Mouse (Mus musculus): ENCODE data around the gene Brf1. TPM values are rescaled to one million over a fixed set of nuclear protein-coding genes. Genes with fewer than 3 reads are reported as not detected.

Gene Brf1
- total RNA-seq, 2 experiments from 2014 or later: 20.8 to 21.5 TPM

DNA sequence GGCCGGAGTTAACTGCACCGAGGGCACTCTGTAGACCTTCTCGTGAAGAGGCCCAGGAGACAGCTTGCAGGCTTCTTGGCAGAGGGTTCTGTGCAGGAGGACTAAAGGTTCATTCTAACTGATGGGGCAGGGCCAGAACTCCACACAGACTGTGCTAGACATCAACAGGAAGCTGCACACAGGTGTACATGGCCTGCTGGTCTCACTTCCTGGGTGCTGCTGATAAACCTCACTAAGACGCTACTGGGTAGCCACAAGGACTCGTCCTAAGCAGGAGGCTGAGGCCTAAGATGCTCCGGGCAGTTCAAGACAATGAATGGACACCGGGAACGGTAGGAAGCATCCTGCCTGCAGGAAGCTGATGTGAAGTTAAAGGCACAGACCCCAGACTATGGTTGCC lies 41.1 kb downstream of the Brf1 start:
- TF ChIP-seq CTCF (IDR thresholded peaks at IDR 0.05): no peak
- DNase-seq: no peak
- Histone ChIP-seq H3K4me3 (no peak overlapping the region), H3K27ac (no peak overlapping the region)
- intact Hi-C loops (cut with DNase I): loop anchor here (5.0 kb wide), 2 partner anchors 82 to 118 kb away; no protein-coding TSS in a partner anchor

DNA sequence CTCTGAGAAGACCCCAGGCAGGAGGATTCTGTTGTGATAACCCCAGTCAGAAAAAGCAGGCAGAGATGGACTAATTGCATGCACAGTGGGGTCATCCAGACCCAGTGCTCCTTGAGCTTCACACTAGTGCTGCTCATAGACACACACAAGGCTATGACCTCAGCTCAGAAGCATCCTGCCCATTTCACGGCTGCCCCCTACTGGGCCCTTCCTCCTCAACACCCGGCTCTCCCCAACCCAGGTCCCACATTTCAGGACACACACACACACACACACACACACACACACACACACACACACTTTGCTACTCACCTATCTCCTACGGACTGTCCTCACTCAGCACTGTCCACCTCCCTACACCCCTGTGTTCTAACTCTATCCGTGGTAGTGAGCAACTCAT lies 42.2 kb downstream of the Brf1 start:
- peak; percentile 71 for DNase-seq
- peak overlapping the region; percentile 35; the same call in 1 of the 2 replicates for H3K27ac ChIP-seq
- no peak overlapping the region for H3K4me3 ChIP-seq
- intact Hi-C loops (cut with DNase I): loop anchor here (5.0 kb wide), 2 partner anchors 81 to 119 kb away; no protein-coding TSS in a partner anchor
- peak; percentile 59 for TF ChIP-seq CTCF (IDR thresholded peaks at IDR 0.05)

DNA sequence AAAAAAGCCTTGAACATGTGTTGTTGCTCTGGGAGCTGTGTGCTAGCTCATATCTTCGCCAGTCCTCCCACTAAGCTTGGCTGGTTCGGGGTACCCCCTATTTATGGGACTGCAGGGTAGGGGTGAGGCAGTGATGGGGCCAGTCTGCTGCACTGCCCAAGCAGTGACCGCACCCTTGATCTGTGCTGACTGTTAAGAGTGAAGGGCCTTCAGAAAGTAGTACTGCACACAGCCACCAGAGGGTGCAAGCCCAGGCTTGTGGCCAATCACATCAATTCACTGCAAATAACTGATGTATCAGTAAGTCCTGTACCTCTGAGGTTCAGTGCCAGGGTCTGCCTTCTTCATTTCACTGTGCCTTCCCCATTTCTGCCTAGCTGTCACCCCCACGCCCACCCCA lies 44.7 kb downstream of the Brf1 start:
- DNase-seq: peak; percentile 78
- TF ChIP-seq CTCF (IDR thresholded peaks at IDR 0.05): peak; percentile 93
- H3K27ac ChIP-seq: peak overlapping the region; percentile 46; the same call in 1 of the 2 replicates
- no peak overlapping the region for H3K4me3 ChIP-seq
- intact Hi-C loops (cut with DNase I): loop anchor here (5.0 kb wide), 2 partner anchors 78 to 122 kb away; no protein-coding TSS in a partner anchor

GRCm38 (mm10) chr12:112952926-112953565 lies 47.5 kb downstream of the Brf1 start:
- intact Hi-C loops (cut with DNase I): no loop called here
- no peak for TF ChIP-seq CTCF (IDR thresholded peaks at IDR 0.05)
- DNase-seq: no peak
- Histone ChIP-seq H3K4me3 (no peak overlapping the region), H3K27ac (peak overlapping the region; percentile 66)

- Histone ChIP-seq H3K27ac (peak overlapping the region; percentile 76), H3K4me3 (no peak overlapping the region)
- intact Hi-C loops (cut with DNase I): no loop called here
- no peak for TF ChIP-seq CTCF (IDR thresholded peaks at IDR 0.05)
- DNase-seq: peak; percentile 46
Observed at GRCm38 (mm10) chr12:112952433-112952832, 48.1 kb downstream of the Brf1 start.

- no peak overlapping the region; the same call in 1 of the 2 replicates for H3K4me3 ChIP-seq
Observed at GRCm38 (mm10) chr12:112951150-112951842, 49.2 kb downstream of the Brf1 start.

DNA sequence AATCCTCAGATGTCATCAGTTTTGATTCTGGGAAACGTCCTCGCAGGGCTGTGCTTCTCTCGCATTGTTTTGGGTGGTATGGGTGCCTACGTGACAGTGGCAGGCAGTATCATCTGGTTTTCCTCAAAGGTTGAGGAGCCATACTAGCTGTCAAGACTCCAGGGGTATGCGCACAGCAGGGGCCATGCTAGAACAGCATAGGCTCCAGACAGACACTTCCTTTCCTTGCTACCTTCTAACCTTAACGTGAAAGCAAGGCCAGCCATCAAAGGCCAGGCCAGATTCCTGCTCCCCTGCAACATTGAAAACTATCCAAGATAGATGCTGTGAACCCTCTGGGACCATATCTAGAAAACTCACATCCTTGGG lies 49.8 kb downstream of the Brf1 start:
- Histone ChIP-seq H3K27ac (peak overlapping the region; percentile 76), H3K4me3 (peak overlapping the region; percentile 81)
- no peak for DNase-seq
- TF ChIP-seq CTCF (IDR thresholded peaks at IDR 0.05): no peak
- intact Hi-C loops (cut with DNase I): no loop called here

More at GRCm38 (mm10) chr12:112951150-112951842, 49.2 kb downstream of the Brf1 start:
- intact Hi-C loops (cut with DNase I): no loop called here
- peak overlapping the region; percentile 76 for H3K27ac ChIP-seq
- no peak for TF ChIP-seq CTCF (IDR thresholded peaks at IDR 0.05)
- DNase-seq: no peak

DNA sequence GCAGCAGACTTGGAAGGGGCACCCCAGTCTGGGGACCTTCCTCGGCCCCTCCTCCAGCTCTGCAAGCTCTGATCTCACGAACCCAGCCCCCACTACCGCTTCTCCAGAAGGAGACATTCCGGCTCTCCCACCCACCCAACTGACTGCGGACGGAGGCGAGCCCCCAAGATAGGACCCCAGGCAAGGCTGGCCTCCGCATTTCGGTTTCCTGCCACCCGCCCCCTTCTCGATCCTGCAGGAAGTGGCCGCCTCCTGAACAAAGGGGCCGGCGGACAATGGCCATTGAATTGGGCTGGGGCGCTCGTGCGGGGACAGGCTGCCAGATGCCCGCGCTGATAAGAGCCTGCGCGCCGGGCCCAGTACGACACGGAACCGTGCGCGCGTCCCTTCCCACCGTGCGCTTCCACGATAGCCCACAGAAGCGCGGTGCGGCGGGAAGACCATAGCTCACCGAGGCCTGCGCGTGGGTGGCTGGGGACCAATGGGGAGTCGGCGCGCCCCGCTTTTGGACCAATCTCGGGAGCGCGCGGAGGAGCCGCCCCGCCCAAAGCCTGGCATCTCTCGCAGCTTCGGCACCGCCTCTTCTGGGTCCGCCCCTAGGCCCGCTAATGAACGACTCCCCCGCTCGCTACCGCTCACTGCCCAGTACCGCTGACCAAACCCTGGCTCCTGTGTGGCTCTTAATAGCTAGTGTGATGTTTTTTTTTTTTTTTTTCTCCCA lies 50.3 kb downstream of the Brf1 start:
- intact Hi-C loops (cut with DNase I): no loop called here
- peak overlapping the region; percentile 81 for H3K4me3 ChIP-seq
- no peak for TF ChIP-seq CTCF (IDR thresholded peaks at IDR 0.05)
- peak overlapping the region; percentile 76 for H3K27ac ChIP-seq
- peak; percentile 92 for DNase-seq

GRCm38 (mm10) chr12:112947307-112947706 lies 53.2 kb downstream of the Brf1 start:
- peak; percentile 56 for DNase-seq
- no peak overlapping the region for H3K27ac ChIP-seq
- TF ChIP-seq CTCF (IDR thresholded peaks at IDR 0.05): peak; percentile 67
- intact Hi-C loops (cut with DNase I): no loop called here
- H3K4me3 ChIP-seq: no peak overlapping the region

- DNase-seq: no peak
- intact Hi-C loops (cut with DNase I): loop anchor here (5.0 kb wide), 1 partner anchor 66 kb away; no protein-coding TSS in a partner anchor
- no peak for TF ChIP-seq CTCF (IDR thresholded peaks at IDR 0.05)
- H3K4me3 ChIP-seq: no peak overlapping the region
- H3K27ac ChIP-seq: no peak overlapping the region
Observed at GRCm38 (mm10) chr12:112943669-112944068, 56.8 kb downstream of the Brf1 start.

- DNase-seq: peak; percentile 88
- H3K27ac ChIP-seq: peak within 1 kb of the TSS; percentile 99
- intact Hi-C loops (cut with DNase I): loop anchor here (5.0 kb wide), 1 partner anchor 65 kb away; no protein-coding TSS in a partner anchor
- TF ChIP-seq CTCF (IDR thresholded peaks at IDR 0.05): no peak
- peak within 1 kb of the TSS; percentile 90 for H3K4me3 ChIP-seq
Observed at GRCm38 (mm10) chr12:112941776-112942713, 58.5 kb downstream of the Brf1 start, which contains the start of gene Nudt14. Nudt14 (minus strand) TSS chr12:112942124.

Measured in gastrocnemius, adult 2 months (tissue).